Mouse (Mus musculus) cerebellum, adult 8-10 months (tissue): ENCODE measurements at regions not wholly inside any gene's neighbourhood (a gene's known extent, or its start where the extent isn't known, plus 50 kb on each side); places are given as distances from the start of the nearest gene placed in this dataset.

Experiments used
- DNase-seq: peaks from one replicate; pipeline ENCODE4 v3.0.0; 2022

DNA sequence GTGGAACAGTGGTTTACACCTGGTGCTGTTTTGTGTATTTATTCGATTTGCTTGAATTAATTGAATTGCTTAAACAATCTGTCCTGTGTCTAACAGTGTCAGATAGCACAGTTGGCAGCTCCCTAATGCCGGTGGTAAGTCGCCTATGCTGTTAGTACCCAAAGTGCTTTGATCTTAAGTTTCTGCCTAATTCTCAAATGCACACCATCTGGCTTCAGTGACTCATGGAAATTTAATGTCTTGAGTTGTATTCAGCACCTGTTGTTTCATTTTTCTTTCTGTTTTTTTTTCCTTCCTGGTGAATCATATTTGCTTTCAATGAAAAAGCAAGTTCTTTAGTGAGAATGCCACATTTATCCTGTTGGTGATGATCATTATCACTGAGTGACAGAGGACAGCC, 201.7 kb upstream of the Nrip1 start:
- DNase-seq, result no peak

DNA sequence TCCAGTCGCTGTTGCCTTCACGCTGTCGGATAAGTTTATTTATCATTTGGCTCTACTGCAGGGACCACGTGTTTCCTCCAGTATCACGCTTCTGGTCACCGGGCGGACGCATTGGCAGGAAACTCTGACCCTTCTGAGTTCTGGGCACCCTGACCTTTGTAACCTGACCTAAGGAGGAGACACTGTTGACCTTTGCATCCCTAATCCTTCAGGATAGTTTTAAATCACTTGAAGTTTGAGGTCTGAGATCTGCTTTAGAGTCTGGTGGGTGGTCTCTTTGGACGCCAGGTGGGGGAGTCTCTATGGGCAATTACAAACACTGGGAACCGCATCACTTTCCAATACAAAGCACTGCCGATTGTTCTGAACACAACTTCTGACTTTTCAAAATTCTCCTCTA, 192.6 kb upstream of the Nrip1 start:
- no peak for DNase-seq

DNA sequence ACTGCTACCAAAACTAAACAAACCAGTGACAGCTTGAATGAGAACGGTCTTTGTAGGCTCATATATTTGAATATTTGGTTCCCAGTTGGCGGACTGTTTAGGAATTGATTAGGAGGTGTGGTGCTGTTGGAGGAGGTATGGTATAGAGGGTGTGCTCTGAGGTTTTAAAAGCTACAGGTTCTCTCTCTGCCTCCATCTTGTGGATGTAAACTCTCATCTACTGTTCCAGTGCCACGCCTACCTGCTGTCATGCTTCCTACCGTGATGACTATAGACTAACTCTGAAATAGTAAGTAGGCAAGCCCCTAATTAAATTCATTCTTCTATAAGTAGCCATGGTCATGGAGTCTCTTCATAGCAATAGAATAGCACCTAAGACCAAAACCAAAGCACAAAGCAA, 181.2 kb upstream of the Nrip1 start:
- no peak for DNase-seq

DNA sequence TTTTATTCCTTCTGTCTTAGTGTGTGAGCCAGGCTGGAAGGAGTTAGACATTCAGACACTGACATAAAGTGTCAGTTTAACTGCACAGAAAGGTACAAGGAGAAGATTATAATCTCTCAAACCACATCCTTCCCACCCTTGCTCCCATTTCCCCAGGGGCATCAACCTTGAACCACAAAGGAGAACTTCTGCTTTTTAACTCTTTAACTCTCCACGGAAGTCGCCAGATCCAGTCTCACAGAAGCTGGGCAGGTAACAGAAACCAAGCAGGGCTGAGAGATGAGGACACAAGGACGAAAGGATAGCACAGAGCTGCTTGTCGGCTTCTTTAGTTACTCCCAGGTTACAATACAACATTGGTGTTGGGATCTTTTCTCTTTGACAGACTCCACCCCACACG, 176.0 kb upstream of the Nrip1 start:
- no peak for DNase-seq

DNA sequence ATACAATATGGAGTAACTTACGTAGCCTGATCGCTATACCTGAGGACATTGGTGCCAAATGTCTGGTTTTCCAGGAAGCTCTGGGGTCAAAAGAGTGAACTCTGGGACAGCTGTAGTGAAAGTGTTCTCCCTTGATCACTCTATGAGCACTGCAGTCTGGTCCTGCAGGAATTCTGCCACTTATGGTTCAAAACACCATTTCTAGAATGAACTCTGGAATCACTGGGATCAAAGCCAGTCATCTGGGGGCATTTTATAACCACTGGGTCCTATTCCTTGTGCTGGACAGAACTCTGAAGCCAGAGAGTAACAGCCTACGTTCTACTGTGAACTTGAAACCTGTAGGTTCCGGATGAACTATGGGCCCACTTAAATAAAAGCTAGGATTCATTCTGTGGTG, 173.5 kb upstream of the Nrip1 start:
- DNase-seq, result no peak

DNA sequence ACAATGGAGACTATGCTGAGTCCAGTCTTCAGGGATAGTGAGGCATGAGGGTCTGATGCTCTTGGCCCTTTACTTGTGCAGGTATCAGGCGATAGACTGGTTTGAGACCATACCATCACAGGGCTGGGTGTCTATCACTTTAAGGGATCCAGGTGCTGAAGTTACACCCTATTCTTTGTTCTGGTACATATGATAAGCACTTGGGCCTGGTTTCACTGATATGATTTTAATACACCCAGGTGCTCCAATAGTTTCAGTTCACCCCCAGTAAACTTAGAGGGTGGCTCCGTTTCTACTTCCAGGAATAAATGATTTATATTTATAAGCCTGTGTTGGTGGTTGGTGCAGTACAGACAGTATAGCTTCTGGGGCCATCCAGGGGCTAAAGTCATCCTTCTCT, 173.0 kb upstream of the Nrip1 start:
- DNase-seq, result no peak

DNA sequence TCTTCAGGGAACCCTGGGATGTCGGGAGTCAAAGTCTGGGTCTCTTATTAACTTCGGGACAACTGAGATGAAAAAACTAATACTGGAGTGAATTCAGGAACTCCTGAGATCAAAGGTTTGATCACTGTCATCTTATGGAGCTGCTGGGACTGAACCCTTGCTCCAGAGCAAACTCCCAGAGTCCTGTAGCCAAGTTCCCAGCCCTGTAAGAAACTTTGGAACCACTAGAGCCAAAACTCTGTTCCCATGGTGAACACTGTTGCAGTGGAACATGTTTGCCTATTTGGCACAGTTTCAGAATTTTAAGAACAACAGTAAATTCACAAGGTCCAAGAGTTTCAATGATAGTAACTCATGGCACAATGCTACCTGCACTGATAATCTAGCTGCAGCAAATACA, 172.3 kb upstream of the Nrip1 start:
- DNase-seq, result no peak

DNA sequence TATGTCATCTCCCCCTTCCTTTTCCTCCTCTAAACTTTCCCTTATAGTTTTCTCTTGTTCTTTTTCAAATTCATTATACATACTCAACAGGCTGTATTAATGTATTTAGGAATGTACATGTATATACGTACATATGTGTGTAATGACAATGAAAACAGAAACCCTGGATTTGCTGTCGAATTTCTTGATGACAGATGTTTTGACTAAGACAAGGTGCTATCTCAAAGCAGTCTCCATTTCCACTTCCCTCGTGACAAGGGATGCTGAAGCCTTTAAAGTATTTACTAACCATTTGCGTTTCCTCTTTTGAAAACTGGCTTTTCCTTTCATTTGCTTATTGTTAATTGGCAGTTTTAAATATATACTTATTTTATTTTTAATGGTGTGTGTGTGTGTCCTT, 171.3 kb upstream of the Nrip1 start:
- no peak for DNase-seq

DNA sequence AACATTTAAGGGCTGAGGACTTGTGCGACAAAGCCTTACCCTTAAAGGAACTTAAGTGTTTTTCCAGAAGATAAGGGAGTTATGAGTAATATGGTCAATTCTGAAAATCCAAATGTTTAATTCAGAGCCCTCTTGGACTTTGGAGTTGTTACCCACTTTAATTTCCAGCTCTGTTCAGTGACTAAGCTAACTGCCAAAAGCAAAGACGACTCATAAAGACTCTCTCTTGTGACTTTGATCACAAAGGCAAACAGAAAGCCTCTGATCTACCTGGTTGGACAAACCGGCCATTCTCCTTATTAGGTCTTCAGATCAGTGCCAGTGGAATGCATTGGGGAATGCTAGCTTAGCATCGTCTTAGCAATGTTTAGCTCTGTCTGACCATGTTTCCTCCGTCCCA, 167.3 kb upstream of the Nrip1 start:
- no peak for DNase-seq

DNA sequence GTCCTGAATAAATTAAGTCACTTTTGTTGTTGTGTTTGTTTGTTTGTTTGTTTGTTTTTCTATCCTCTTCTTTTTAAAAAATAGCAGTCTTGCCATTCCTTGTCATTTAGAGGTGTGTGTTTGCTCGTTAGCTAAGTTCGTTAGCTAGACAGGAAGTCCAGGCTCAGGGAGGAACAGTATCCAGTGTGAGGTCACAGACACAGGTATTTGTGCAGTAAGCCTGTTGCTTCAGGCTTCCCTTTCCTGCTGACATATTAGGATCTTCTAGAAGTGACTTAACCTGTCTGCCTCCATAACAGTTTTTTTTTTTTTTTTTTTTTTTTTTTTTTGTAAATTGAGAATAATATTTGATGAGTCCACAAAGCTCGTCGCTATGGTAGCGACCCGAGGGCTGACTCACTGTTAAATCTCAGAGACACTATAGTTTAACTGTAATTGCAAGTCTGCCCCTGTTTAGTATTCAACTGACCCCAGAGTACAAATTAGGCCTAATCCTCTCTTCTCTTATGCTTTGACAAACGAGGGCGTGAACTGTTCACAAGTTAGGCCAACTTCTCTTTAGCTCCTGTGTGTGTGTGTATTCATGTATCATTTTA, 166.8 kb upstream of the Nrip1 start:
- no peak for DNase-seq

DNA sequence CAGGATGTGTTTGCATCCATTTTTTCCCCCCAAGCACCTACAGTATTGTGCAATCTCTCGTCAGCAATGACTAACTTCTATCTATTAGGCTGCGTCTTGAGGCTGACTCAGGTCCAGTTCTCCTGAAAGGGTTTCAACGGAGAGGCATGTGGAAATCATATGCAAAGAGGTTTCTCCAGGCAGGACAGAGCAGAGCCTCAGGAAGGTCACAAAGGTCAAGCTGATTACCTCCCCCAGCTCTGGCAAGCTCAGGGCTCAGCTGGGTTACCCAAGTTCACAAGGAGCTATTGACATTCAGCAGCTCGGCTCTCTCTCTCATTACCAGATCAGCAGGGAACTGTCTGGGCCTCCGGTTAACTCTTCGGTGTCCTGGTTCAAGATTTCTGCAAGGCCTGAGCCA, 166.0 kb upstream of the Nrip1 start:
- no peak for DNase-seq

DNA sequence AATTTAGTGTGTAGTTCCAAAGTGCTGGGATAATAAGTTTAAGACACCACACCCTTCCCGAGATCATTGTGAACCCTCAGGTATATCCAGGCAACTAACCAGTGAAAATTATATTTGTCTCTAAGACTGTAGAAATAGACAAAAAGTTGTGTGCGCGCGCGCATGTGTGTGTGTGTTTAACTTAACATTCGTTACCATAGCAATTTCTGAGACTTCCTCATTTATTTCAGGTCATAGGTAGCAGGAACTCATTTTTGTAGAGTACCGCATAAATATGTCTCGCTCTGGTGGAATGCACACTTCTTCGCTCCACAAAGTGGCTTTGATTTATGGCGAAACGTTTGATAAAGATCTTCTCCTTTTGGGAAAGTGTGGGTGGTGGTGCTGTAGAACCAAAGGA, 164.2 kb upstream of the Nrip1 start:
- no peak for DNase-seq

DNA sequence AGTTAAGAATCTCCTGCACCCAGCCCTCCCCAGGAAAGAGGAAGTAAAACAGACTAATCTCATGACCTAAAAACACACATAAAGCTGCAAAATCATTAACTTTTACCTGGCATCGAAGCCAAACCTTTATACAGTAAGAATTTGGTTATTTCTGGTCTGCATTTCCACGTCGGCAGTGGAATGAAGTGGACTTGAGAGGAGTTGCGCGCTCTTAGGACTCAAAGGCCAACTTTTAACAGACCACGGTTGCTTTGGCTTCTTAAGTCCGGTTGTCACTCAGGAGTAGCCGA, 159.2 kb upstream of the Nrip1 start:
- no peak for DNase-seq

DNA sequence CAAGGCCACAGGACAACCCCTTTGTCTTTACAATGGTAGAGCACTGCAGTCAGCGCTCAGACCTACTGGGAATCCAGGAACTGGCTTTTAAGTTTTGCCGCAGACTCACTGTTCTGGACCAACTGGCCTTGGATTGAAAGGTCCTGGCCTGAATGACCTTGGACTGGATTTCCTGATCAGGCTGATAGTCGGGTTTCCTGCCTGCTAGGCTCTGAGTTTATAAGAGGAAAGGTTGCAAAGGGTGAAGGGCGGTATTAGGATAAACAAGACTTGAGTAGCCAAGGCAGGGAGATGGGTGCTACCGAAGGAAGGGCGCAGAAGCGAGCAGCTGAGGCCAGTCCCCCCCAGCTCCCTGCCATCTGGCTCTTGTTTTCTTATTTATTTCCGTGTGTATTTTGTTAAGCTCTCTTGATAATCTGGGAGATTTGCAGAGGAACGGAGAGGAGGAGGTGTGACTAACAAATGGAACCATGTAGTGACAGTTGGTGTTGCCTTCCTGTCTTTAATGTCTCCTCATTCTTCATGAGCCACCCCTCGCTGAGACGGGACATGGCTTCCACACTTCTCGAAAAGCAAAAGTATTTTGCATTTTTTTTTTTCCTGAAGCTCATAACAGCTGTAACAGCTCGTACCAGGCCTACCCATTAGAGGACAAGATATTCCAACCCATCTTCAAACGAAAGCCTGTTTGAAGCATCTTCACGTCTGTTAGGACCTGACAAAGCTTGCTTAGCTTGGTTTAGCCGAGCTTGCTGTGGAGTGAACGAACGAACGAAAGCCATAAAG, 158.7 kb upstream of the Nrip1 start:
- DNase-seq, result no peak

DNA sequence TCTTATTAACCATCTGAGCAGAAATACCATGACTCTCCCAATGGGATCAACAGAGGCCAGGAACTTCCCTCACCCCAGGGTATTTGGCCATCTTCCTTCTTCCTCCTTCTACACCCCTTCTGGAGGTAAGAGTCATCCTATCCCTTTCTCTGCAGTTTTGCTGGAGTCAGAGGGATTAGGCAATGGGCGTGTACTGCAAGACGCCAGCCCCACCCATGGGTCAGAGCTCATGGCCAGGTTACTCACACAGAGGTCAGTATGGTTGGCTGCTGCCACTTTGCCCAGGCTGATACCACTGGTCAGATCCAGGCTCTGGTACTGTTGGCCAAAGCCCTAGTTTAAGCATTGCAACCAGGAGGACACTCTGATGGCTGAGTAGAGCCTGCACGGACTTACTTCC, 157.3 kb upstream of the Nrip1 start:
- DNase-seq, result no peak

DNA sequence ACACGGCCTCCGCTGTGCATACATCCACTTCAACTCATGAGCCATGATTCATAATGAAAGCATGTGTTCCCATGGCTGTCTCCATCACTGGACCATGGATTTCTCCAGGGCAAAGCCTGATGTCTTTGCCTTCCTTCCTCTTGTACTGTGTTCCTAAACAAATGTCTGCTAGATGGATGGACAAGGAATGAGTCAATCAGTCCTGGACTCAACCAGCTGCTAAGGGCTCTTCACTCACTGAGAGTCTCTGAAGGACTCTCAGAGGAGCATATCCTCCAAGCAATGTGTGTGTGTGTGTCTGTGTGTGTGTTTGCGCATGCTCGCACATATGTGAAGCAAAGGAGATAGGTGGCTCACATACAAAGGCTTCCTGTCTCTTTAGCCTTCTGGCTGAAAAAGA, 156.0 kb upstream of the Nrip1 start:
- DNase-seq, result no peak

DNA sequence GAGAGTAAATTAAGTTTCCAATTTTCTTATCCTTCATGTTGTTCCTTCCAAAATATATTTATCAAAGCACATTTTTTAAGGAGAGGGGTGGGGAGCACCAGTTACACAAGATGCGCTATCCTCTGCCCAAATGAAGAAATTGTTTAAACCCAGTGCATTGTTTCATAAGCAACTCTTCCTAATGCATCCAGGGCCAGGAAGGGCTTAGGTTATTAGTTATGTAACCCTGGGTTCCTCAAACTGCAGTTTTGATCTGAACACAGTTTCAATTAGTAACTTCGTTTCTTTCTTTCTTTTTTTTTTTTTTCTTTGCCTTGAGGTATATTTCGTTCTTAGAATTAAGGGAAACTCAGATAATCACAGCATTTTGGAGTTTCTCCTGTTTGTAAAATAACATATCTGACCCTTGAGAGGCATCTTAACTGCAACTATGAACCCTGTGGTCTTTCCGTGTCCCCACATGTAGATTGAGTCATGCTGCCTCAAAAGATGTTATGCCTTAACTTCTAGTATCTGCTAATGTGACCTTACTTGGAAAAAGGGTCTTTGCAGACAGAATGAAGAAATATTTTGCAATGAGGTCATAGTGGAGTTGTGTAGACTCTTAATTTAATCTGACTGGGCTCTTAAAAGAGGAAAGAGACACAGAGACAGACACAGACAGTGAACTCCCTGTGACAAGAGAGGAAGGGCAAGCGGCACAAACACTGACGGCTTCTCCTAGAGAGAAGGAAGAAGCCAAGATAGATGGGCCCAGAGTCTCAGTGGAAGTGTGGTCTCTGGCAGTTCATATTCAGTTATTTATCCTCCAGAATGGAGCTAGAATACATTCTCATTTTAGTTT, 153.7 kb upstream of the Nrip1 start:
- no peak for DNase-seq

DNA sequence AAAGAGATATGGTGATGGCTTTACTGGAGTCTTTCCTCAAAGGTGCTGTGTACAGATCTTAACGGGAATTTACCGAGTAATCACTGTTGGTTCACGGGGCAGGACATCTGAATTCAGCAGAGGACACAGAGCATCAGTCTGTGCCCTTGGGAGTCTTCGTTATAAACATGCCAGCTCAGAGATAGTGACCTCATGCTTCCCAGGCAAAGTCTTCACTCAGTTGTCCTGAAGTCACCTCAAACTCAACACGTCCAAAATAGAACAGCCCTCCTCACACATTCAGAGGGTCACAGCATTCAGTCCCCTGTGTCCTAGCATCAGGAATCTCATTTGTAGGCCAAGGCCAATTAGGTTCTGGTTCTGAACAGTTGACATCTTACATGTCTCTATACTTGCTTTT, 151.9 kb upstream of the Nrip1 start:
- no peak for DNase-seq

DNA sequence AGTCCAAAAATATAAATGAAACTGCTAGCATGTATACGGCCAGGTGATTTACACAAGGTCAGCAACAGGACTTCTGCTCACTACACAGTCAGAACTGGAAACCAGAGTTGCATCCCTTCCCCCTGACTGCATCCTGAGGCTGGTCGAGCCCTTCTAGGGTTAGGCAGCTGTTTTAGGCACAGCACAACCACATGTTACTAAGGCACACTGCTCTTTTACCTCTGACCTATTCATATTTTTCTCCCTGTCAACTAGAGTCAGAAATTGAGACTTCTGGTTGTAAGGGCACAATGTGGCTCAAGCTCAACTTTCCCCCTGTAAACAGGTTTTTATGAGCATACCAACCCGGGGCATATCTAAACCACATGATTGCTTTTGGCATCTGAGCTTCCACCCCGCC, 151.3 kb upstream of the Nrip1 start:
- DNase-seq, result no peak

DNA sequence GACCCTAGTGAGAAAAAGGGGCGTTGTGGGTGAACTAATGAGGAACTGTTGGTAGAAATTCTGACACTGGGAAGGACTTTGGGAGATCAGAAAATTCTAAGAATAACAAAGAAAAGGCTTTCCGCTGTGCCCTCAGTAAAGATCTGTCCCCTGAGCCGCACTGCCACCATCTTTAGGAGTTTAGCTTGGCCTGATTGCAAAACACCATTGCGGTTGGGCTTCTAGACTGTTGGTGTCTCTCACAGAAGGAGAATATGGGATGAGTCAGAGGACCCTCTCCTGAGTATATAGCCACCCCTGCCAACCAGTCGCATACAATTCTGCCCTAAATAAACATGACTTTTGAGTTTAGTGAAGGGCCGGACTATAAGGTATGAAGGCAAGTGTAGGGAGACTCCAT, 147.5 kb upstream of the Nrip1 start:
- no peak for DNase-seq

DNA sequence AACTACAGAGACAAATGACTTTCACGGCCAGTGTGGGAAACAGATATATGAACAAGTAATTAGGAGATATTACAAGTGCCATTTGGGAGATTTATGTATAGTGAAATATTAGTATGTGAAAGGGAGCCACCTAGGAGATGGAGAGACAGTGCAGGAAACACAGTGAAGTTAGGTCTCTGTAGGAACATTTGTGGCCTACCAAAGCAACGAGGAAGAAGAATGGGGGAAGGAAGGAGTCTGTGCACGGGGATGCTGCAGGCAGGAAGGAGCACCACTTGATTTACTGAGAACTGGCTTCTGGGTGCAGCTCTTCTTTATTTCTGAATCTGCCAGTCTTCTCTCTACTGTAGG, 147.0 kb upstream of the Nrip1 start:
- no peak for DNase-seq

DNA sequence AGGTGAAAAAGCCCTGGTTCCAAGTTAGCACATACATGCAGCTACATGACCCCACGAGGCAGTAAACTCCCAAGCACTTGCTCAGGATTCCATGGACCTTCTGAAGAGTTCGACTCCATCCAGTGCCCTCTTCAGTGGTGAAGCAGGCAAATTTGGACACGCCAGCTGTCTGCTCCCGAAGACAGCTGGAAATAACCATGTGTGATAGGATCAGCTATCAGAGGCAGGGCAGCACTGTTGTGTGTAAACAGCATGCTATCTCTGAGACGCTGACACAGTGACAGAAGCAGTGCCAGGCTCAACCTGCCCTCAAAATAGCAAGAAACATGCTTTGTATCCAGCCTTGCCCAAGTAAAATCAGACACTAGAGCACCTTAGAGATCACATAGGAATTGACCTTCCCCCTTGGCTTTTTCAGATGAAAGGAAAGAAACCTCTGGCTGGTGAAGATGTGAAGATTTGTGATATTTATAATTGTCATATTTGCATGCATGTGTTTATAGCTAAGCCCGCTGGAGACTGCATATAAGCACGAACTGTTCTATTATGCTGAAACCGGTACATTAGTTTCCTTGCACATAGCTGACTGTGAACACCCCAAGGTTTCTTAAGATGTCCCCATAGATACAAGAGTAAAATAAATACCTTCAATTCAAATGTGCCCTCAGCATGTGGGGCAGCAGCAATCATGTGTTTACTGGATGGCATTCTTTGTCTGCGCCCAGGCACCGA, 146.4 kb upstream of the Nrip1 start:
- DNase-seq, result no peak

DNA sequence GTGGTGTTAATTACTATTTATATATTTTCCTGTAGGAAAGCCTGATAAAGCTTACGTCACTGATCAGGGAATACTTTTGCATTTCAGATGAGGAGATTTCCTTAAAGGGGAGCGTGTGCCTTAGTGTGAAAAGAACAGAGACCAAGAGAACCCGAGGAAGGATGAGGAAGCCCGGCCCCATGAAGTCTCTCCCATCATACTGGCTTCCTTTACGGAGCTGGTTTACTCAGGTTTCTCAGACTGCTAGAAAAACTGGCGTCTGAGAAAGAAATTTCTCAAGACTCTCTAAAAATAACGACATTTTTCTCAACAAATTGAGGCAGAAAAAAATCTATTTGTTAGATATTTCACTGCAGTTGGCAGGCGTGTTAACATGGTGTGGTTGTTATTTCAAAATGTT, 137.2 kb upstream of the Nrip1 start:
- DNase-seq, result no peak

DNA sequence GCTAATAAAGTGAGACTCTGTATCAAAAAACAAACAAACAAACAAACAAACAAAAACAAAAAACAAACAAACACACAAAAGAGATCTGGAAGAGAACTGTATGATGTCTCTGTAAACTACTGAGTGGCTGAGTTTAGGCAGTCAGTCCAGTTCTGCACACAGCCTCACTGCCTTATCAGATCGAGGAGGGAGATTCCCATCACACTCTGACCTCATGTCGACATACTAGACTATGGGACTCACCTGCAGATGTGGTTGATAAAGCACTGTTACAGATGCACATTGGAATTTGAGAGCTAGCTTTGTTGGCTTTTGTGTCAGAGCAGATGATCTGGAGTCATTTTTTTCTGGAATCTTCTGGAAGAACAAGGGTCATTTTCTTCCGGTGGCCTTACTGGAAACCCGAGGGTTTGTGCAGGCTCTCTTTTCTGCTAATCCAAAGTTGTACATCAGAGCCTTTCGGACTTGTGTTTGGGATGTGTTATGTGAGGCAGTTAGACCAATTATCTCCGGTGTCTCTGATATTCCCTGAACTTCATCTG, 135.6 kb upstream of the Nrip1 start:
- DNase-seq, result no peak
